Mouse (Mus musculus) central nervous system, embryonic 18 days (tissue): ENCODE results near the gene Gdap2. TPM values are rescaled to one million over a fixed set of nuclear protein-coding genes. Genes with fewer than 3 reads are reported as not detected.

Source experiments
- polyA plus RNA-seq: library from polyadenylated mRNA; depleted of rRNA; stranded (reverse); fragments of >200 nt; gene quantifications from 2 replicates; pipeline ENCODE4 v1.2.3, GENCODE M21; 2012; rRNA removed

Gene Gdap2
- 29.2 and 29.8 TPM in 2 replicates for polyA plus RNA-seq

GRCm38 (mm10) chr3:100162315-100163105 lies at the start of gene Gdap2, which contains the start of gene Wdr3:
Gdap2 (plus strand) TSS chr3:100162381.
Wdr3 (minus strand) TSS chr3:100162407.

Other genes starting within 250 kb of the Gdap2 start
- gene Wdr3, start within 50 bp of the Gdap2 start, polyA plus RNA-seq: 47.9 and 51.5 TPM in 2 replicates